Mouse (Mus musculus): ENCODE data around the gene Cstb. TPM values are rescaled to one million over a fixed set of nuclear protein-coding genes. Genes with fewer than 3 reads are reported as not detected.

The Cstb gene
- polyA plus RNA-seq, 1 experiment from 2014 or later: 222 TPM

Small RNA genes lying within 50 kb of the gene (microRNA-seq; reads per million reads assigned to microRNA genes)
- gene Mir6410 (not detected), gene Mir6907 (not detected), gene Mir6908 (not detected)

Other genes with a start within 250 kb of the Cstb start
- 19.4 and 20.4 TPM in 2 replicates for gene Pwp2, start 240.5 kb upstream of the Cstb start, polyA plus RNA-seq (2015; fragmentation: Nextera tagmentation; extraction: Ambion mirVana)
- 12.0 and 14.5 TPM in 2 replicates for gene Trappc10, start 181.0 kb upstream of the Cstb start, polyA plus RNA-seq (2015; fragmentation: Nextera tagmentation; extraction: Ambion mirVana)
- 51.9 and 57.5 TPM in 2 replicates for gene Agpat3, start 73.2 kb upstream of the Cstb start, polyA plus RNA-seq (2015; fragmentation: Nextera tagmentation; extraction: Ambion mirVana)
- gene Rrp1, start 12.6 kb upstream of the Cstb start, polyA plus RNA-seq (2015; fragmentation: Nextera tagmentation; extraction: Ambion mirVana): 322 and 364 TPM in 2 replicates
- 12.6 and 13.1 TPM in 2 replicates for gene Pdxk, start 39.3 kb downstream of the Cstb start, polyA plus RNA-seq (2015; fragmentation: Nextera tagmentation; extraction: Ambion mirVana)
- gene Olfr1358, start 91.8 kb downstream of the Cstb start, polyA plus RNA-seq (2015; fragmentation: Nextera tagmentation; extraction: Ambion mirVana): not detected in 2 replicates
- gene Ilvbl, start 148.7 kb downstream of the Cstb start, polyA plus RNA-seq (2015; fragmentation: Nextera tagmentation; extraction: Ambion mirVana): 60.4 and 62.9 TPM in 2 replicates
- 22.4 and 22.6 TPM in 2 replicates for gene Syde1, start 166.3 kb downstream of the Cstb start, polyA plus RNA-seq (2015; fragmentation: Nextera tagmentation; extraction: Ambion mirVana)
- not detected in 2 replicates for gene Olfr1357, start 192.4 kb downstream of the Cstb start, polyA plus RNA-seq (2015; fragmentation: Nextera tagmentation; extraction: Ambion mirVana)